Mouse (Mus musculus) liver, embryonic 14.5 days (tissue): ENCODE results near the gene Flnb. TPM values are rescaled to one million over a fixed set of nuclear protein-coding genes. Genes with fewer than 3 reads are reported as not detected.
A peak's percentile ranks its signal among the peaks of the same experiment; 100 is the strongest.

Experiments
- ATAC-seq: fragments of 200-750 bp; cut with Nextera tagmentation; 2 replicates; pipeline ENCODE4 v1.8.0; 2017; ENCODE audit warnings: moderate number of reproducible peaks, mild to moderate bottlenecking, moderate library complexity; ENCODE audit not compliant: insufficient read depth
- DNase-seq, 3 experiments: peaks; one replicate each; pipeline ENCODE4 v3.0.0-alpha.2; 2012 to 2013; ENCODE audit warnings: low read depth in 3 of 3, low spot score in 3 of 3
- H3K27ac ChIP-seq: fragments of 300-500 bp; sonication (generic); 2 replicates; pipeline ENCODE4 v1.5.1; 2014; ENCODE audit warnings: moderate library complexity, mild to moderate bottlenecking, control low read depth, inconsistent platforms
- H3K27me3 ChIP-seq: fragments of 300-500 bp; sonication (generic); 2 replicates; pipeline ENCODE4 v1.6.1; 2014; ENCODE audit warnings: mild to moderate bottlenecking, low read length, moderate library complexity; ENCODE audit not compliant: control insufficient read depth, insufficient read depth
- H3K36me3 ChIP-seq: fragments of 300-500 bp; sonication (generic); replicated peaks from 2 replicates; pipeline ENCODE4 v1.6.1; 2014; ENCODE audit warnings: low read depth; ENCODE audit not compliant: control insufficient read depth, insufficient read depth
- H3K4me1 ChIP-seq, 2 experiments: fragments of 200-500 bp in 1 of 2; fragments of 300-500 bp in 1 of 2; sonication (generic) in 1 of 2; replicated peaks; 2 replicates each; pipeline ENCODE4 v1.6.1; 2012 to 2014; ENCODE audit warnings: antibody characterized with exemption in 1 of 2, inconsistent platforms in 1 of 2, low read length in 1 of 2; ENCODE audit not compliant: control insufficient read depth in 2 of 2, insufficient read depth in 2 of 2
- H3K4me2 ChIP-seq: fragments of 300-500 bp; sonication (generic); 2 replicates; pipeline ENCODE4 v1.6.1; 2014; ENCODE audit warnings: low read depth, mild to moderate bottlenecking, control low read depth, moderate library complexity
- H3K4me3 ChIP-seq, 2 experiments: fragments of 200-500 bp in 1 of 2; fragments of 300-500 bp in 1 of 2; sonication (generic) in 1 of 2; 2 replicates each; pipeline ENCODE4 v1.5.1; 2012 to 2014; ENCODE audit warnings: low read depth in 2 of 2, low read length in 2 of 2, mild to moderate bottlenecking in 2 of 2, control low read depth in 1 of 2, inconsistent platforms in 1 of 2, moderate library complexity in 1 of 2; ENCODE audit not compliant: insufficient read depth in 1 of 2
- H3K9ac ChIP-seq: fragments of 300-500 bp; sonication (generic); replicated peaks from 2 replicates; pipeline ENCODE4 v1.6.1; 2014; ENCODE audit warnings: mild to moderate bottlenecking, control low read depth, moderate library complexity
- H3K9me3 ChIP-seq: fragments of 300-500 bp; sonication (generic); 2 replicates; pipeline ENCODE4 v1.6.1; 2016; ENCODE audit warnings: low read length, mixed read lengths; ENCODE audit not compliant: control insufficient read depth
- CTCF ChIP-seq: IDR thresholded peaks from 2 replicates; pipeline ENCODE4 v1.5.1; 2016; ENCODE audit warnings: antibody characterized with exemption, low read depth, control low read depth
- EP300 ChIP-seq: IDR thresholded peaks from 2 replicates; pipeline ENCODE4 v1.6.1; 2016; ENCODE audit warnings: antibody characterized with exemption, low read depth
- WGBS: fragments of 180-500 bp; shearing (Covaris S2); extraction: QIAGEN DNeasy Blood & Tissue Kit; methylation state at CpG from one replicate; pipeline ENCODE4 v1.1.7; 2014; ENCODE audit not compliant: insufficient replicate concordance; 5-methylcytosine and 5-hydroxymethylcytosine counted together
- polyA plus RNA-seq, 2 experiments: library from polyadenylated mRNA; depleted of rRNA in 1 of 2; stranded (reverse) in 1 of 2; unstranded in 1 of 2; fragments of >200 nt; fragmentation: Nextera tagmentation in 1 of 2; extraction: Ambion mirVana in 1 of 2; gene quantifications; 2 replicates each; pipeline versions ENCODE4 v1.2.1 to v1.2.3; 2012 to 2014

Flnb gene
- polyA plus RNA-seq, 2 experiments = 3.2 to 3.7 TPM

GRCm38 (mm10) chr14:7943101-7943800 is 125.5 kb downstream of the Flnb start:
- TF ChIP-seq CTCF (no peak), EP300 (no peak)
- no peaks in the 10 kb centered on the region for H3K4me1 ChIP-seq
- 59% methylated on average over 7 of the region's 7 CpGs for WGBS
- no peak overlapping the region for H3K4me3 ChIP-seq
- no peak overlapping the region for H3K27ac ChIP-seq
- ATAC-seq (no peak), DNase-seq (no peak)
- H3K27me3 ChIP-seq = no peaks in the 10 kb centered on the region
- no peak overlapping the region for H3K4me2 ChIP-seq
- no peaks in the 10 kb centered on the region for H3K9me3 ChIP-seq
- H3K9ac ChIP-seq = no peak overlapping the region
- H3K36me3 ChIP-seq = no peaks in the 10 kb centered on the region; the same call in 1 of the 2 replicates

- Histone ChIP-seq H3K36me3 (no peaks in the 10 kb centered on the region; the same call in 1 of the 2 replicates), H3K27ac (no peak overlapping the region), H3K4me1 (no peaks in the 10 kb centered on the region), H3K4me2 (no peak overlapping the region), H3K9ac (no peak overlapping the region), H3K27me3 (no peaks in the 10 kb centered on the region), H3K4me3 (no peak overlapping the region), H3K9me3 (no peaks in the 10 kb centered on the region)
- TF ChIP-seq CTCF (no peak), EP300 (no peak)
- 64% methylated on average over 3 of the region's 3 CpGs for WGBS
- DNase-seq (no peak), ATAC-seq (no peak)
Measured at GRCm38 (mm10) chr14:7943801-7944135, 126.0 kb downstream of the Flnb start.

DNA sequence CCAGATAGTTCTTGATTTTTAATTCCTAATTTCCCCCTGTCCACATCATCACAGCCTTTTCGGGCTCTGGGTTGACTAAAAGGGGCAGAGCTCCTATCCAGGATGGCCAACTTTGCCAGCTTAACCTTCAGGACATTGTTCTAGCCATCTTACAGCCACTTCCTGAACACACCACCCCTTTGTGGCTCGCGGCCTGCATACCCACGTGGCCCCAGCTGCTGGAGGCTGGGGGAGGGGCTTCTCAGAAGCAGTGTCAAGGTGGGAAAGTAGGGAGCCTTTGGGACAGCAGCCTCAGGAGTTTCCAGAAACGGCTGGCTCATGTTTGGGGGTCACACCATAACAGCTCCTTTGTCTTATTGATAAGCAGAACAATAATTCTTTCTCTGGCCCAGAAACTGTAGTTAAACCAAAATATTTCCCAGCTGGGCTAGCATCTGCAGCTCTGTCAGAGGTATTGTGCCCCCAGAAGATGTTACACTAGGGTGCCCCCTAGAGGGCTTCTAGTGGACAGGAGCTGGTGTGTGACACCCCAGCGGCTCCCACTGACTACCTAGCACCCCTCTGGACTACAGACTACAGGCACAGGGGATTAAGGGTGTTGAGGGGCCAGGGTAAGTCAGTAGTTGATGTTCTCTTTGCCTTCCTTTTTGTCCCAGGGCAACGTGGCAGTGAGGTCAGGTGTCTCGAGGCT is 126.7 kb downstream of the Flnb start:
- 28% methylated on average over 8 of the region's 8 CpGs for WGBS
- H3K9me3 ChIP-seq = no peaks in the 10 kb centered on the region
- H3K4me2 ChIP-seq = no peak overlapping the region
- H3K27me3 ChIP-seq = no peaks in the 10 kb centered on the region
- no peak for DNase-seq
- no peaks in the 10 kb centered on the region; the same call in 1 of the 2 replicates for H3K36me3 ChIP-seq
- H3K4me1 ChIP-seq = no peaks in the 10 kb centered on the region
- no peak overlapping the region for H3K9ac ChIP-seq
- TF ChIP-seq CTCF = peak; percentile 40
- TF ChIP-seq EP300 = no peak
- no peak overlapping the region for H3K4me3 ChIP-seq
- no peak for ATAC-seq
- no peak overlapping the region for H3K27ac ChIP-seq

DNA sequence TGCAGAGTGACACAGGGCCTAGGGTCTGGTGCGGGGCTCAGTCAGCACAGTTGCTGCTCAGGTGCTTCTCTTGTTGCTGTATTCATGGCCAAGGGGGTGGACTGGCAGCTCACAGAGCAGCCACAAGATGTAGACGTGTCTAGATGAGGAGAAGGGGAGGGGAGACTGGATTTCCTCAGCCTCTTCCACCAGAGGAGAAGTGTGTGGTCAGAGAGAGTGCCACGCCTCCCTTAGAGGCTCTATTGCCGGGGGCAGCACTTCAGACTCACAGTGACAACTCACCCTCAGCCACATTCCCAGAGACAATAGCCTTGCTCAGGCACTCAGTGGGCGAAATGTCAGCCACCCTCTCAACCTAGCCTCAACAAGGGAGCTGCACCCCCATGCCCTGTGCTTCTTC is 127.5 kb downstream of the Flnb start:
- Histone ChIP-seq H3K4me3 (no peak overlapping the region), H3K27me3 (no peaks in the 10 kb centered on the region), H3K27ac (no peak overlapping the region), H3K4me1 (no peaks in the 10 kb centered on the region), H3K9ac (no peak overlapping the region), H3K36me3 (no peaks in the 10 kb centered on the region; the same call in 1 of the 2 replicates), H3K4me2 (no peak overlapping the region), H3K9me3 (no peaks in the 10 kb centered on the region)
- 57% methylated on average over 5 of the region's 5 CpGs for WGBS
- TF ChIP-seq CTCF (no peak), EP300 (no peak)
- no peak for DNase-seq
- no peak for ATAC-seq

DNA sequence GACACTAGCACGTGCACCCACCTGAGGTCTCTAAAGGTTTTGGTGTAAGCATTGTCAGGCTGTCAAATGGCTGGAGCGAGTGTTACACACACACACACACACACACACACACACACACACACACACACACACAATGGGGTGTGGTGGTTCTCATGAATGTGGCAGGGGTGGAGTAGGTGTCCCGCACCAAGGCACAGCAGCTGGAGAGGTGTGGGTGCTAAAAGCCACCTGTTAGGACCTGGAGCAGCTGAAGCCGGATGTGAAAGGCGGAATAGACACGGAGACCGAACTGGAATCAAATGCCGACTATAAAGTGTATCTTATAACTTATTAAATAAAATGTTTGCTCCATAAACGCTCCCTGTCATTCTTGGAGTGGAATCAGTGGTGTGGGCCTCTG is 133.5 kb downstream of the Flnb start:
- DNase-seq (no peak), ATAC-seq (no peak)
- Histone ChIP-seq H3K9me3 (no peaks in the 10 kb centered on the region), H3K4me3 (no peak overlapping the region), H3K4me2 (no peak overlapping the region), H3K9ac (no peak overlapping the region), H3K36me3 (no peaks in the 10 kb centered on the region), H3K27ac (no peak overlapping the region), H3K27me3 (no peaks in the 10 kb centered on the region), H3K4me1 (peaks cover 0 to 8% of the 10 kb centered on the region in 2 experiments; a peak in 2 of 4 replicates)
- TF ChIP-seq CTCF (no peak), EP300 (no peak)
- 75% methylated on average over 9 of the region's 9 CpGs for WGBS
